ENCODE assay signal across 17 mouse cellular contexts in genomic region chr11:57414697-57415096, GRCm38 (mm10).
A peak's percentile ranks its signal among the peaks of the same experiment; 100 is the strongest.
DNase-seq lines count a peak whose midpoint lies in the region; ATAC-seq lines count a peak whose summit lies in the region.
"Had no signal": no experiment of that assay in that cellular context is flagged by ENCODE, and none has a peak within 500 bp of the region (broad histone marks: within the 10 kb centered on the region; RNA-seq: fewer than 3 reads in every experiment).

No protein-coding gene starts in this region.

- no peak overlapping the region for H3K4me3 ChIP-seq in hindbrain, embryonic 12.5 days
- H3K4me3 ChIP-seq in hindbrain, embryonic 13.5 days = no peak overlapping the region
- no peak overlapping the region for H3K4me3 ChIP-seq in midbrain, embryonic 13.5 days (replicated peaks)
- H3K4me3 ChIP-seq: embryonic facial prominence, embryonic 13.5 days; megakaryocyte, embryonic 14.5 days had no signal

- H3K4me1 ChIP-seq in hindbrain, embryonic 12.5 days = peaks cover 2% of the 10 kb centered on the region; the same call in 1 of the 2 replicates
- H3K4me1 ChIP-seq in hindbrain, embryonic 13.5 days (replicated peaks) = peaks cover 11% of the 10 kb centered on the region
- peaks cover 29% of the 10 kb centered on the region for H3K4me1 ChIP-seq in midbrain, embryonic 13.5 days (replicated peaks)
- H3K4me1 ChIP-seq: embryonic facial prominence, embryonic 13.5 days had no signal

- no peaks in the 10 kb centered on the region for H3K27me3 ChIP-seq in hindbrain, embryonic 12.5 days
- no peaks in the 10 kb centered on the region for H3K27me3 ChIP-seq in hindbrain, embryonic 13.5 days
- H3K27me3 ChIP-seq in midbrain, embryonic 13.5 days = no peaks in the 10 kb centered on the region
- H3K27me3 ChIP-seq: embryonic facial prominence, embryonic 13.5 days; Patski had no signal

- peak; percentile 9 for DNase-seq in 3T3-L1 (ENCODE audit: low read depth, low spot score)
- DNase-seq in brain, adult 2 months (ENCODE audit: low read depth, low spot score) = peak; percentile 61
- DNase-seq in adrenal gland, postnatal 25 days = no peak
- no peak for DNase-seq in thymus, postnatal 14 days
- no peak for DNase-seq in heart, adult 9 months (ENCODE audit: low spot score in 2 of 2)
- DNase-seq: cerebellum, postnatal 36 days; heart, postnatal 4 days; kidney, adult 2 months; lung, embryonic 14.5 days; spleen, adult 18-20 months had no signal

- peak; percentile 38; the same call in 1 of the 2 replicates for ATAC-seq in hindbrain, embryonic 12.5 days (ENCODE audit: low FRiP score)
- ATAC-seq in hindbrain, embryonic 13.5 days (ENCODE audit: low FRiP score) = no peak
- peak; percentile 93 for ATAC-seq in midbrain, embryonic 13.5 days
- ATAC-seq: forebrain, embryonic 16.5 days; Patski had no signal

- 66% methylated on average over 7 of the region's 7 CpGs for WGBS in hindbrain, embryonic 12.5 days
- WGBS in hindbrain, embryonic 13.5 days = 47% methylated on average over 7 of the region's 7 CpGs
- 37% methylated on average over 7 of the region's 7 CpGs for WGBS in midbrain, embryonic 13.5 days

- 0 out of 2 replicates have a peak, but pooled peaks cover 3% of the 10 kb centered on the region for H3K9me3 ChIP-seq in hindbrain, embryonic 12.5 days (replicated peaks)
- H3K9me3 ChIP-seq in hindbrain, embryonic 13.5 days = no peaks in the 10 kb centered on the region; the same call in 1 of the 2 replicates
- H3K9me3 ChIP-seq in midbrain, embryonic 13.5 days = 0 out of 2 replicates have a peak, but pooled peaks cover 3% of the 10 kb centered on the region
- H3K9me3 ChIP-seq: embryonic facial prominence, embryonic 13.5 days had no signal

- H3K9ac ChIP-seq in hindbrain, embryonic 12.5 days = no peak overlapping the region
- no peak overlapping the region for H3K9ac ChIP-seq in hindbrain, embryonic 13.5 days
- H3K9ac ChIP-seq in midbrain, embryonic 13.5 days (replicated peaks) = no peak overlapping the region
- H3K9ac ChIP-seq: embryonic facial prominence, embryonic 13.5 days; lung, embryonic 14.5 days had no signal

- H3K27ac ChIP-seq in hindbrain, embryonic 12.5 days = no peak overlapping the region
- no peak overlapping the region for H3K27ac ChIP-seq in hindbrain, embryonic 13.5 days
- peak overlapping the region; percentile 49 for H3K27ac ChIP-seq in midbrain, embryonic 13.5 days
- H3K27ac ChIP-seq: embryonic facial prominence, embryonic 13.5 days had no signal

- H3K4me2 ChIP-seq in hindbrain, embryonic 12.5 days (replicated peaks) = no peak overlapping the region
- H3K4me2 ChIP-seq in hindbrain, embryonic 13.5 days = no peak overlapping the region
- H3K4me2 ChIP-seq in midbrain, embryonic 13.5 days (replicated peaks) = no peak overlapping the region
- H3K4me2 ChIP-seq: embryonic facial prominence, embryonic 13.5 days; lung, embryonic 14.5 days had no signal

- no peaks in the 10 kb centered on the region for H3K36me3 ChIP-seq in hindbrain, embryonic 12.5 days
- H3K36me3 ChIP-seq in hindbrain, embryonic 13.5 days = no peaks in the 10 kb centered on the region
- H3K36me3 ChIP-seq in midbrain, embryonic 13.5 days = no peaks in the 10 kb centered on the region
- H3K36me3 ChIP-seq: embryonic facial prominence, embryonic 13.5 days had no signal

Comparison
In these comparisons a context has a peak if more than half of its experiments do, and no peak if none do; other contexts are left out.
1. DNase-seq: peak in 3T3-L1 (single experiment) and brain, adult 2 months (single experiment); none in adrenal gland, postnatal 25 days (single experiment), thymus, postnatal 14 days (single experiment) and heart, adult 9 months (0 of 2).